Mouse (Mus musculus): ENCODE measurements around the gene Fbxo6. TPM values are rescaled to one million over a fixed set of nuclear protein-coding genes. Genes with fewer than 3 reads are reported as not detected.

Fbxo6 gene
- polyA plus RNA-seq, 1 experiment from 2014 or later: 18.1 TPM

DNA sequence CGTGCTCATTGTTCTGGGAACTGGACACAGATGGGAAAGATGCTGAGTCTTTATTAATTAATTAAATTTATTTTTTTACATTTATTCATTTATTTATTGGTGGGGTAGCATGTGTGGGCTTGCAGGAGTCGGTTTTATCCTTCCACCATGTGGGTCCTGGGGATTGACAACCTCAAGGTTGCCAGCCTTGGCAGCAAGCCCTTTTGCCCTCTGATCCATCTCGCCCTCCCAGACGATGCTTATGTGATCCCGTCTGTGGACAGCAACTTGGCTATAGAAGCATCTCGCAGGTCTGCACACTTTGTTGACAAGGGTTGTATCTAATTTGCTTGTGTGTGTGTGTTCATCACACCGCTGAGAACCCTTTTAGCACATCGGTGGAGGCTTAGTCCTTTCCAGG is 14.4 kb downstream of the Fbxo6 start:
- Histone ChIP-seq H3K4me2 (replicated peaks) (no peak overlapping the region), H3K27me3 (ENCODE audit: control insufficient read depth, insufficient read depth, low read length) (no peaks in the 10 kb centered on the region; the same call in 1 of the 2 replicates), H3K27ac (no peak overlapping the region), H3K36me3 (replicated peaks; ENCODE audit: control insufficient read depth, insufficient read depth) (no peaks in the 10 kb centered on the region), H3K4me3 (replicated peaks; ENCODE audit: low read length) (no peak overlapping the region), H3K4me1 (replicated peaks; ENCODE audit: control insufficient read depth, insufficient read depth, low read length) (peaks cover 14% of the 10 kb centered on the region), H3K9me3 (ENCODE audit: control insufficient read depth, low read length) (no peaks in the 10 kb centered on the region), H3K9ac (no peak overlapping the region)
- no peak for ATAC-seq (ENCODE audit: low FRiP score)
- no peak for DNase-seq (ENCODE audit: low spot score)
- 58% methylated on average over 8 of the region's 8 CpGs for WGBS

DNA sequence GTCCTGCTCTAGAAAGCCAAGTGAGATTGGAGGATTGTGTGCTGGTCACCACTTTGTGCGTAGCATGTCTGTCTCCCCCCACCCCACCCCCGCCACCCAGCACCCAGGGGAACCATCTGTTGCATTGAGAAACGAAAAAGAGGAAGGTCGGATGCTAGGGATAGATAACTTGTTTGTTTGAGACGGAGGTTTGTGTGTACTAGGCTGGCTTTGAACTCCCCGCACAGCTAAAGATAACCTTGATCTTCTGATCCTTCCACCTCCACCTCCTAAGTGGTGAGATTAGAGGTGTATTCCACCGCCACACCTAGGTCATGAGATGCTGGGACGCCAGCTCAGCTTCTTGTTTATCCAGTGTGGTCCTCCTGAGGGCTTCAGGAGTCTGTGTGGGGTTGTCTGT is 17.0 kb downstream of the Fbxo6 start:
- 77% methylated on average over 8 of the region's 8 CpGs for WGBS
- Histone ChIP-seq H3K9ac (no peak overlapping the region), H3K4me3 (replicated peaks; ENCODE audit: low read length) (no peak overlapping the region), H3K27ac (no peak overlapping the region), H3K27me3 (ENCODE audit: control insufficient read depth, insufficient read depth, low read length) (no peaks in the 10 kb centered on the region; the same call in 1 of the 2 replicates), H3K9me3 (ENCODE audit: control insufficient read depth, low read length) (no peaks in the 10 kb centered on the region), H3K36me3 (replicated peaks; ENCODE audit: control insufficient read depth, insufficient read depth) (no peaks in the 10 kb centered on the region), H3K4me2 (replicated peaks) (no peak overlapping the region), H3K4me1 (replicated peaks; ENCODE audit: control insufficient read depth, insufficient read depth, low read length) (peaks cover 21% of the 10 kb centered on the region)
- no peak for ATAC-seq (ENCODE audit: low FRiP score)
- no peak for DNase-seq (ENCODE audit: low spot score)

DNA sequence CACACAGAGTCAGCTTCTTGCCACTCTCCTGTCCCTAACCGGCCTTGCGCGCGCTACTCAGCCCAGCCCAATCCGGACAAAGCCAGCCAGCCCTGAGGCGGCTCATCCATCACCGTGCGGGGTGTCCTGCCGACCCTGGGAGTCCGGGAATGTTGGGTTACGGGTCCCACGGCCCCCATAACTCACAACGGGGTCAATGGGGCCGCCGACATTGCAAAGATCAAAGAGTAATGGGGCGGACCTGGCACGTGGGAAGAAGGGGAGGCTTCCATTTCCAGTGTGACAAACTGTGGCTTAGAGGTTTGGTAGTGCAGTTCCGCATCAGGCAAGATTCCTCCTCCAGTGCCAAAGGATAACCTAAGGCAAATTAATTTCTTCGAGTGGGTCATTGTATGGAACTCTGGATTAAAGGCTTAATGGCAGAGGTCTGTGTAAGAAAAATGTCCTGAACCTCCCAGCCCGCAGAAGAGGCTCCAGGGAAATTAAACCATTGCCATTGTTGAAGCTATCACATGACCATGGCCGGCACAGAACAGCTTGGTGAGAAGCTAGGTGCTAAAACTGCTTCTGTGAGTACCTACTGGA is 20.4 kb downstream of the Fbxo6 start:
- ATAC-seq (ENCODE audit: low FRiP score): peak; percentile 59; the same call in 1 of the 2 replicates
- peak overlapping the region; percentile 69 for H3K4me3 ChIP-seq (replicated peaks; ENCODE audit: low read length)
- peak overlapping the region; percentile 84 for H3K4me2 ChIP-seq (replicated peaks)
- H3K9ac ChIP-seq: peak overlapping the region; percentile 97
- no peaks in the 10 kb centered on the region for H3K9me3 ChIP-seq (ENCODE audit: control insufficient read depth, low read length)
- H3K36me3 ChIP-seq (replicated peaks; ENCODE audit: control insufficient read depth, insufficient read depth): no peaks in the 10 kb centered on the region
- 1% methylated on average over 21 of the region's 21 CpGs for WGBS
- H3K27ac ChIP-seq: peak overlapping the region; percentile 98
- H3K4me1 ChIP-seq (replicated peaks; ENCODE audit: control insufficient read depth, insufficient read depth, low read length): peaks cover 26% of the 10 kb centered on the region
- no peaks in the 10 kb centered on the region for H3K27me3 ChIP-seq (ENCODE audit: control insufficient read depth, insufficient read depth, low read length)
- DNase-seq (ENCODE audit: low spot score): peak; percentile 65

DNA sequence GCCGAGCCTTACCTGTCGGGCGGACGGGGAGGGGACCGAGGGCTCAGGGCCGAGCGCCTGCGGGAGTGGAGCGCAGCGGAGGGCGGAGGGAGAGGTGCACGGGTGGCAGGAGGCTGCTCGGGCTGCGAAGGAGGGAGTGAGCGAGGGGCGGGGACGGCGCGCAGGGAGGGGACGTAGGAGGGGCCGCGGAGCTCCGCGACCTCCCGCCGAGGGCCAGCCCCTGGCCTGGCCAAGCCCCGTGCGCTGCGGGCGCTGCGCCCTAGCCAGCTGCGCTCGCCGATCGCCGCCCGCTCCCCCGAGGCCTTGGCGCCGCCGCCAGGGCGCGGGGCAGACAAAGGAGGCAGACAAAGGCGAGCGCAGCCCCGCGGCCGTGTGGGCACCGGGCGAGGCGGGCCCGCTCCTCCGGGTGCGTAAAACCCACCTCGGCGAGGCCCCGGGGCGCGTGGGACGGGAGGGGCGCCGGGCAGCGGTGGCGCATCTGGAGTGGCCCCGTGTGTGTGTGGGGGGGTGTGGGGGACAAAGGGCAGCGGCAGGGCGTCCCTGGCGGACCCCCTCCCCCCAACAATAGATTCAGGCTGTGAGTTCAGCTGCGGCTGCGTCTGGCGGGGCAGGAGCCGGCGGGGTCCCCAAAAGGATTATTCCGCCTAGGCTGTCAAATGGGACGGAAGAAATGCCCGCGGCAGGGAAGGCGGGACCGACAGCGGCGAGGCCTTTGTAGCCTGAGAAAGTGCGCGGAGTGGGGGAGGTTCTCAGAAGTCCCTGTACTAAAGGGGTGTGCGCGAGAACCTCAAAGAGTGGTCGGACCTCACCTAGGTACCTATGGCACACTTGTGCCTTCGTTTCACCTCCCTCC is 21.2 kb downstream of the Fbxo6 start, which contains the start of gene Draxin:
Gene Draxin, minus strand, starts transcription at position 138 of the 853 bp plus-strand sequence.
- Histone ChIP-seq H3K9ac (peak within 1 kb of the TSS; percentile 97), H3K27ac (peak within 1 kb of the TSS; percentile 98), H3K27me3 (ENCODE audit: control insufficient read depth, insufficient read depth, low read length) (no peaks in the 10 kb centered on the region), H3K4me2 (replicated peaks) (peak within 1 kb of the TSS; percentile 84), H3K9me3 (ENCODE audit: control insufficient read depth, low read length) (no peaks in the 10 kb centered on the region), H3K4me3 (replicated peaks; ENCODE audit: low read length) (peak within 1 kb of the TSS; percentile 69), H3K36me3 (replicated peaks; ENCODE audit: control insufficient read depth, insufficient read depth) (no peaks in the 10 kb centered on the region), H3K4me1 (replicated peaks; ENCODE audit: control insufficient read depth, insufficient read depth, low read length) (peaks cover 26% of the 10 kb centered on the region)
- ATAC-seq (ENCODE audit: low FRiP score) (peak; percentile 72), DNase-seq (ENCODE audit: low spot score) (peak; percentile 74)
- WGBS: under 1% methylated on average over 64 of the region's 87 CpGs

DNA sequence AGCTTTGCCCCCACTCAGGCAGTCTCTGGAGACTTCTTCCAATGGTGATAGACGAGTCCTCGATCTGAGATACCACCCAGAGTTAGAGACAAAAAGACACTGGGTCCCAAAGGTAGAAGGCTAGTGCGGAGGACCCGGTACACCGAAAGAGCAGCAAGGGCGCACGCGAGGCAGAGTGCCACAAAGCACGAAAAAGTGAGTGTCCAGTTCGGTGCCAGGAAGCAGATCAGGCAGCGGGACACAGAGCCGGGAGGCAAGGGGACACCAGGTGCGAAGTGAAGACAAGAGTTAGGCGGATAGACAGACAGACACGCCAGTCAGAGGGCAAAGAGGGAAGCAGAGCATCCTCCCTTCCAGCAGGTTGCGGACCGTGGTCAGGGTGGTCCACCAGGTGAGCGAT is 21.8 kb downstream of the Fbxo6 start, which contains the start of gene Mad2l2:
Gene Mad2l2, plus strand, starts transcription at position 252 of the 400 bp plus-strand sequence.
- DNase-seq (ENCODE audit: low spot score) (no peak), ATAC-seq (ENCODE audit: low FRiP score) (no peak)
- peak within 1 kb of the TSS; percentile 69 for H3K4me3 ChIP-seq (replicated peaks; ENCODE audit: low read length)
- peak within 1 kb of the TSS; percentile 97 for H3K9ac ChIP-seq
- H3K4me2 ChIP-seq (replicated peaks): peak within 1 kb of the TSS; percentile 84
- no peaks in the 10 kb centered on the region for H3K36me3 ChIP-seq (replicated peaks; ENCODE audit: control insufficient read depth, insufficient read depth)
- peaks cover 26% of the 10 kb centered on the region for H3K4me1 ChIP-seq (replicated peaks; ENCODE audit: control insufficient read depth, insufficient read depth, low read length)
- no peaks in the 10 kb centered on the region for H3K9me3 ChIP-seq (ENCODE audit: control insufficient read depth, low read length)
- WGBS: under 1% methylated on average over 18 of the region's 18 CpGs
- peak within 1 kb of the TSS; percentile 98 for H3K27ac ChIP-seq
- H3K27me3 ChIP-seq (ENCODE audit: control insufficient read depth, insufficient read depth, low read length): no peaks in the 10 kb centered on the region

DNA sequence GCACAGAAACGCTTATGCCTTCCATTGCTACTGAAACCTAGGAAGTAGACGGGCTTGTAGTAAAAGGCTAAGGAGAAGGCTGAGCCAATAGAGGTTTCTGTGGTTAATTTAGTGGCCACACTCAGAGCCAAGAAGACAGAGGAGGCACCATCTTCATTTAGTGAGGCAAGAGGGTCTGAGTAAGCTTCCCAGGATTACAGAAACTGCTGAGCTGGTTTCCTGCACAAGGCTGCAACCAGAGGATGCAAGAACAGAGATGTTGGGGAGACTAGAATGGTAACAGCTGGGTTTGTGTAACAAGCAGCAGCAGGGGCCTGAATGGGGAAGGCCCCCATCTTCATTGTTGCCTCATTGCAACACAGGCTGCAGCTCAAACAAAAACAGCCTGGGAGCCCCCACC is 23.3 kb downstream of the Fbxo6 start:
- WGBS: 59% methylated on average over 2 of the region's 2 CpGs
- peak overlapping the region; percentile 69 for H3K4me3 ChIP-seq (replicated peaks; ENCODE audit: low read length)
- peak overlapping the region; percentile 84 for H3K4me2 ChIP-seq (replicated peaks)
- ATAC-seq (ENCODE audit: low FRiP score): no peak
- DNase-seq (ENCODE audit: low spot score): no peak
- H3K36me3 ChIP-seq (replicated peaks; ENCODE audit: control insufficient read depth, insufficient read depth): no peaks in the 10 kb centered on the region
- peaks cover 26% of the 10 kb centered on the region for H3K4me1 ChIP-seq (replicated peaks; ENCODE audit: control insufficient read depth, insufficient read depth, low read length)
- H3K9me3 ChIP-seq (ENCODE audit: control insufficient read depth, low read length): no peaks in the 10 kb centered on the region
- H3K9ac ChIP-seq: peak overlapping the region; percentile 97
- H3K27me3 ChIP-seq (ENCODE audit: control insufficient read depth, insufficient read depth, low read length): no peaks in the 10 kb centered on the region
- H3K27ac ChIP-seq: peak overlapping the region; percentile 98

DNA sequence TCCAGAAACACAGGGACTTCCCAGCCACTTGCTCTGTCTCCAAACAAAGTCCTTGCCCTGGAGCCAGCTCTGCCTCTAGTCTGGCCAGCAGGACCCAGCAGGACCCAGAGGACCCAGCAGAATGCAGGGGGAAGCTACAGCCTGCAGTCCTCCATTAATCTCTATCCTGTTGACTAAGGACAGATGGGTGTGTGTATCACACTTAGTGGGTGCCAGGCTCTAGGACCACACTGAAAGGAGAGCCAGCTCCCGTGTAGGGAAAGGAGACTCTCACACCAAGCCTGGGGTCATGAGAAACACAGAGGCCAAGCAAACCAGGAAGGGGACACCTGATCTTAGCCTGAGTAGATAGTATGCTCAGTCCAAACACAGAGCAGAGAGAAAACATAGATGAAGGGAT is 23.7 kb downstream of the Fbxo6 start:
- peaks cover 26% of the 10 kb centered on the region for H3K4me1 ChIP-seq (replicated peaks; ENCODE audit: control insufficient read depth, insufficient read depth, low read length)
- WGBS: 38% methylated on average over 1 of the region's 1 CpGs
- peak overlapping the region; percentile 84 for H3K4me2 ChIP-seq (replicated peaks)
- H3K27me3 ChIP-seq (ENCODE audit: control insufficient read depth, insufficient read depth, low read length): no peaks in the 10 kb centered on the region
- DNase-seq (ENCODE audit: low spot score) (no peak), ATAC-seq (ENCODE audit: low FRiP score) (no peak)
- no peaks in the 10 kb centered on the region for H3K9me3 ChIP-seq (ENCODE audit: control insufficient read depth, low read length)
- H3K4me3 ChIP-seq (replicated peaks; ENCODE audit: low read length): peak overlapping the region; percentile 69
- H3K9ac ChIP-seq: peak overlapping the region; percentile 97
- peak overlapping the region; percentile 98; the same call in 1 of the 2 replicates for H3K27ac ChIP-seq
- no peaks in the 10 kb centered on the region for H3K36me3 ChIP-seq (replicated peaks; ENCODE audit: control insufficient read depth, insufficient read depth)

DNA sequence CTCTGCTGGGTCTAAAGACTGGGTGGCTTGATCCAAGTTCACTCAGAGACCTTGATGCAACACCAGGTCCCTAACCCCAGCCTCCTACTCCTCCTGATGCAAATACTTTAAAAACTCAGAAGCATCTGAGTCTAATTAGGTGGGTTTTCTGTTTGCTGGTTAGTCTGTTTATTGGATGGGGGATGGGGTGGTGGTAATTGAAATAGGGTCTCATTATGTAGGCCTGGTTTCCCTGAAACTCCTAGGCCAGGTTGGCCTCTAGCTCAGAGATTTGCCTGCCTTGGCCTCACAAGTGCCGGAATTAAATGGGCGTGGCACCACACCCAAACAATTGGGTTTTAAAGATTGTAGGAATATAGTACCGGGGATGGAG is 29.3 kb downstream of the Fbxo6 start:
- no peaks in the 10 kb centered on the region for H3K9me3 ChIP-seq (ENCODE audit: control insufficient read depth, low read length)

DNA sequence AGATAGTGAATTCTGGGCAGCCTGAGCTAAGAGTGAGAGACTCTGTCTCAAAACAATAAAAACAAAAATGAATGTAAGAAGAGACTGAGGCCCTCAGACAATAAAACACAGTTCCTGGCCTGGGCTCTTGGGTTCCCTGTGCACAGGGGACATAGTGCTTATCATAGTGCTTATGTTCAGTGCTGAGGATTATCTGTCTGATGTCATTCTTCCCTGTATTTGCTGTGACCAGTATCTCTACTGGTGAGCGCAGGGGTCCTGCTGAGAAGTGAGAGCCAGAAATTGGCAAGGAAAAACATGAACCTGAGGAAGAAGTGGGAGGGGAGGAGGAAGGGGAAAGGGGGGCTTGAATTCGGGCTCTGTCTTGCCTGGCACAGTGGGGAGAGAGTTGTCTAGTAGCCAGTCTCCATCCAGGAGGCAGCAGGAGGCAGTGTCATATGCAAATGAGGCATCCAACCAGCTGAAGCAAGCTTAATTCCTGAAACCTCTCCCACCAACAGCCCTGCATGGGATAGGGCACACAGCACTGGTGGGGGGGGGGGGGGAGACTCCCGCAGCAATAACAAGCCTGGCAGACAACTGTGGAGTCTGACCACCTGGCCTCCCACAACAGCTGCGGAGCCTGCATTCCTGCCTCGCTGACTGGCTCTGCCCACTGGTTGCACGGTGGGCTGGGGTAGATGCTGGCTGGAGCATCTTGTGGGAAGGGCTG is 29.8 kb downstream of the Fbxo6 start:
- ATAC-seq (ENCODE audit: low FRiP score) (peak; percentile 81), DNase-seq (ENCODE audit: low spot score) (peak; percentile 57)
- 10% methylated on average over 6 of the region's 6 CpGs for WGBS
- peak overlapping the region; percentile 44; the same call in 1 of the 2 replicates for H3K9ac ChIP-seq
- no peaks in the 10 kb centered on the region for H3K27me3 ChIP-seq (ENCODE audit: control insufficient read depth, insufficient read depth, low read length)
- peaks cover 24% of the 10 kb centered on the region; the same call in 1 of the 2 replicates for H3K4me1 ChIP-seq (replicated peaks; ENCODE audit: control insufficient read depth, insufficient read depth, low read length)
- H3K4me2 ChIP-seq (replicated peaks): no peak overlapping the region
- H3K27ac ChIP-seq: peak overlapping the region; percentile 72
- H3K36me3 ChIP-seq (replicated peaks; ENCODE audit: control insufficient read depth, insufficient read depth): no peaks in the 10 kb centered on the region
- no peak overlapping the region for H3K4me3 ChIP-seq (replicated peaks; ENCODE audit: low read length)
- no peaks in the 10 kb centered on the region for H3K9me3 ChIP-seq (ENCODE audit: control insufficient read depth, low read length)

More for the DNA sequence above, 29.3 kb downstream of the Fbxo6 start:
- H3K4me3 ChIP-seq (replicated peaks; ENCODE audit: low read length): no peak overlapping the region
- ATAC-seq (ENCODE audit: low FRiP score) (no peak), DNase-seq (ENCODE audit: low spot score) (no peak)
- WGBS: 64% methylated on average over 3 of the region's 3 CpGs
- H3K36me3 ChIP-seq (replicated peaks; ENCODE audit: control insufficient read depth, insufficient read depth): no peaks in the 10 kb centered on the region
- peak overlapping the region; percentile 72 for H3K27ac ChIP-seq
- H3K27me3 ChIP-seq (ENCODE audit: control insufficient read depth, insufficient read depth, low read length): no peaks in the 10 kb centered on the region
- H3K4me1 ChIP-seq (replicated peaks; ENCODE audit: control insufficient read depth, insufficient read depth, low read length): peaks cover 24% of the 10 kb centered on the region; the same call in 1 of the 2 replicates
- no peak overlapping the region for H3K4me2 ChIP-seq (replicated peaks)
- no peak overlapping the region for H3K9ac ChIP-seq

Measured in hindbrain, embryonic 14.5 days (tissue).